ENCODE assay signal across 10 mouse cellular contexts in the genomic region with DNA sequence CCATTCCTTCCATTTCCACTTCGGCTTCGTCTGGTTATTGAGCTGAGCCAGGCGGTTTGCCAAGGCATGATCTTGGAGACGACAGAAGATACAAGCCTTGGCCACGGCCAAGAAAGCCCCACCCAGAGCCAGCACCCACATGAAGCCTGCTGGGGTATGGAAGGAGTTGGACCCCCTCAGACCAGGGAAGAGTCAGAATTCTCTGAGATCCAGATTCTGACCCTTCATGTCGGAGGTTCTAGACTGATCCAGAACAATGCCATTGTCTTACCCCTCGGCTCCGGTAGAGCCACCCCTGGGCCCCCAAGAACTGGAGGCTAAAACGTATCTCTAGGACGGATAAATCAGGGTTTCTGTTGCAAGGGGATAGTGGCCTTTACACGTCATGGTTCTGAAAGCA. TPM values are rescaled to one million over a fixed set of nuclear protein-coding genes. Genes with fewer than 3 reads are reported as not detected.
A peak's percentile ranks its signal among the peaks of the same experiment; 100 is the strongest.
DNase-seq lines count a peak whose midpoint lies in the region; ATAC-seq lines count a peak whose summit lies in the region.
"Had no signal": no experiment of that assay in that cellular context is flagged by ENCODE, and none has a peak within 500 bp of the region (broad histone marks: within the 10 kb centered on the region; RNA-seq: fewer than 3 reads in every experiment).

Gene Tmem95, minus strand, starts transcription at position 141 of the 400 bp plus-strand sequence.

- no peak within 1 kb of the TSS for H3K27ac ChIP-seq in kidney, embryonic 14.5 days (ENCODE audit: low read depth, low read length)
- H3K27ac ChIP-seq in embryonic facial prominence, embryonic 11.5 days (replicated peaks; ENCODE audit: low read depth, low read length), result no peak within 1 kb of the TSS
- 0 out of 2 replicates have a peak within 1 kb of the TSS, but pooled peaks have one; percentile 30 for H3K27ac ChIP-seq in hindbrain, embryonic 13.5 days
- H3K27ac ChIP-seq in midbrain, embryonic 13.5 days, result peak within 1 kb of the TSS; percentile 14; the same call in 1 of the 2 replicates

- no peak for DNase-seq in kidney, postnatal 36 days
- DNase-seq in embryonic facial prominence, embryonic 11.5 days (ENCODE audit: low spot score), result no peak
- DNase-seq in frontal cortex, postnatal 14 days (ENCODE audit: low spot score in 2 of 2), result no peak
- no peak for DNase-seq in right cerebral cortex, adult 2 months (ENCODE audit: low spot score in 2 of 2)
- no peak for DNase-seq in gastrocnemius, postnatal 4 days (ENCODE audit: low spot score in 2 of 2)
- DNase-seq: kidney, adult 2 months had no signal

- H3K4me3 ChIP-seq in kidney, embryonic 14.5 days (ENCODE audit: low read length), result no peak within 1 kb of the TSS; the same call in 1 of the 2 replicates
- H3K4me3 ChIP-seq in embryonic facial prominence, embryonic 11.5 days (ENCODE audit: low read depth, low read length), result 0 out of 2 replicates have a peak within 1 kb of the TSS, but pooled peaks have one; percentile 3
- H3K4me3 ChIP-seq in hindbrain, embryonic 13.5 days, result peak within 1 kb of the TSS; percentile 12; the same call in 1 of the 2 replicates
- H3K4me3 ChIP-seq in midbrain, embryonic 13.5 days (replicated peaks), result peak within 1 kb of the TSS; percentile 17

- H3K9ac ChIP-seq in kidney, embryonic 14.5 days (ENCODE audit: low read depth, low read length), result 0 out of 2 replicates have a peak within 1 kb of the TSS, but pooled peaks have one; percentile 14
- no peak within 1 kb of the TSS; the same call in 1 of the 2 replicates for H3K9ac ChIP-seq in embryonic facial prominence, embryonic 11.5 days (replicated peaks; ENCODE audit: low read length)
- H3K9ac ChIP-seq in hindbrain, embryonic 13.5 days, result no peak within 1 kb of the TSS
- peak within 1 kb of the TSS; percentile 10; the same call in 1 of the 2 replicates for H3K9ac ChIP-seq in midbrain, embryonic 13.5 days (replicated peaks)

- peak within 1 kb of the TSS; percentile 20; the same call in 1 of the 2 replicates for H3K4me2 ChIP-seq in kidney, embryonic 14.5 days (replicated peaks; ENCODE audit: low read depth, low read length)
- H3K4me2 ChIP-seq in embryonic facial prominence, embryonic 11.5 days (ENCODE audit: low read depth, low read length), result peak within 1 kb of the TSS; percentile 25; the same call in 1 of the 2 replicates
- H3K4me2 ChIP-seq in hindbrain, embryonic 13.5 days, result peak within 1 kb of the TSS; percentile 33
- H3K4me2 ChIP-seq in midbrain, embryonic 13.5 days (replicated peaks), result peak within 1 kb of the TSS; percentile 37

- H3K27me3 ChIP-seq in kidney, embryonic 14.5 days (ENCODE audit: control insufficient read depth, insufficient read depth, low read length), result no peaks in the 10 kb centered on the region
- H3K27me3 ChIP-seq in embryonic facial prominence, embryonic 11.5 days (ENCODE audit: control insufficient read depth, insufficient read depth, low read length), result no peaks in the 10 kb centered on the region
- H3K27me3 ChIP-seq in hindbrain, embryonic 13.5 days, result peaks cover 35% of the 10 kb centered on the region
- peaks cover 25% of the 10 kb centered on the region for H3K27me3 ChIP-seq in midbrain, embryonic 13.5 days

- H3K4me1 ChIP-seq in kidney, embryonic 14.5 days (ENCODE audit: control insufficient read depth, insufficient read depth, low read length), result peaks cover 29% of the 10 kb centered on the region
- H3K4me1 ChIP-seq in embryonic facial prominence, embryonic 11.5 days (ENCODE audit: control insufficient read depth, insufficient read depth, low read length), result peaks cover 5% of the 10 kb centered on the region; the same call in 1 of the 2 replicates
- peaks cover 36% of the 10 kb centered on the region for H3K4me1 ChIP-seq in hindbrain, embryonic 13.5 days (replicated peaks)
- H3K4me1 ChIP-seq in midbrain, embryonic 13.5 days (replicated peaks), result peaks cover 34% of the 10 kb centered on the region

- no peak for ATAC-seq in kidney, embryonic 14.5 days (ENCODE audit: low FRiP score, low TSS enrichment)
- no peak for ATAC-seq in embryonic facial prominence, embryonic 11.5 days (replicated peaks; ENCODE audit: insufficient number of reproducible peaks, low FRiP score, low TSS enrichment, low read depth)
- no peak for ATAC-seq in hindbrain, embryonic 13.5 days (ENCODE audit: low FRiP score)
- ATAC-seq in midbrain, embryonic 13.5 days, result no peak

- H3K9me3 ChIP-seq in kidney, embryonic 14.5 days (ENCODE audit: control insufficient read depth, low read length), result no peaks in the 10 kb centered on the region
- H3K9me3 ChIP-seq in embryonic facial prominence, embryonic 11.5 days (replicated peaks; ENCODE audit: control insufficient read depth, low read length), result no peaks in the 10 kb centered on the region
- H3K9me3 ChIP-seq in hindbrain, embryonic 13.5 days, result no peaks in the 10 kb centered on the region
- no peaks in the 10 kb centered on the region for H3K9me3 ChIP-seq in midbrain, embryonic 13.5 days
- H3K9me3 ChIP-seq: G1E had no signal

- no peaks in the 10 kb centered on the region for H3K36me3 ChIP-seq in kidney, embryonic 14.5 days (ENCODE audit: control insufficient read depth, insufficient read depth, low read length)
- no peaks in the 10 kb centered on the region for H3K36me3 ChIP-seq in embryonic facial prominence, embryonic 11.5 days (replicated peaks; ENCODE audit: control insufficient read depth, insufficient read depth, low read depth, low read length)
- no peaks in the 10 kb centered on the region for H3K36me3 ChIP-seq in hindbrain, embryonic 13.5 days
- H3K36me3 ChIP-seq in midbrain, embryonic 13.5 days, result no peaks in the 10 kb centered on the region

- WGBS in kidney, embryonic 14.5 days, result 89% methylated on average over 11 of the region's 11 CpGs
- WGBS in embryonic facial prominence, embryonic 11.5 days, result 92% methylated on average over 11 of the region's 11 CpGs
- WGBS in hindbrain, embryonic 13.5 days, result 95% methylated on average over 11 of the region's 11 CpGs
- 90% methylated on average over 11 of the region's 11 CpGs for WGBS in midbrain, embryonic 13.5 days

RNA-seq across cellular contexts. Expression of gene Tmem95, which starts in this region (rescaled TPM):
- polyA plus RNA-seq in kidney, embryonic 14.5 days (2014; fragmentation: Nextera tagmentation; extraction: Ambion mirVana), result not detected in 2 replicates
- not detected in 2 replicates for polyA plus RNA-seq in embryonic facial prominence, embryonic 11.5 days (2014; fragmentation: Nextera tagmentation; extraction: Ambion mirVana)
- polyA plus RNA-seq in hindbrain, embryonic 13.5 days (2015; fragmentation: Nextera tagmentation; extraction: Ambion mirVana), result not detected in 2 replicates
- polyA plus RNA-seq in midbrain, embryonic 13.5 days (2015; fragmentation: Nextera tagmentation; extraction: Ambion mirVana), result not detected in 2 replicates
- not detected for total RNA-seq in gastrocnemius, postnatal 4 days (2021)
- total RNA-seq: G1E had no signal
- polyA plus RNA-seq: G1E; kidney, adult 2 months had no signal

Comparison
In these comparisons a context has a peak if more than half of its experiments do, and no peak if none do; other contexts are left out.
1. H3K27ac ChIP-seq: peak in hindbrain, embryonic 13.5 days (single experiment) and midbrain, embryonic 13.5 days (single experiment); none in kidney, embryonic 14.5 days (single experiment) and embryonic facial prominence, embryonic 11.5 days (single experiment).
2. H3K9ac ChIP-seq: peak in kidney, embryonic 14.5 days (single experiment) and midbrain, embryonic 13.5 days (single experiment); none in embryonic facial prominence, embryonic 11.5 days (single experiment) and hindbrain, embryonic 13.5 days (single experiment).
3. Peak in every context shown above with its lines, with median percentiles within 50 percentile points of each other: H3K4me2 ChIP-seq.